Mouse (Mus musculus): ENCODE measurements at regions not wholly inside any gene's neighbourhood (a gene's known extent, or its start where the extent isn't known, plus 50 kb on each side); places are given as distances from the start of the nearest gene placed in this dataset.

GRCm38 (mm10) chr10:124945257-124945656 is 444.0 kb downstream of the Slc16a7 start:
- no peak for DNase-seq (ENCODE audit: low spot score in 2 of 2)

- DNase-seq (ENCODE audit: low spot score in 2 of 2), result no peak
Observed at GRCm38 (mm10) chr10:124942214-124942613, 447.1 kb downstream of the Slc16a7 start.

GRCm38 (mm10) chr10:124927218-124927617 is 462.0 kb downstream of the Slc16a7 start:
- DNase-seq (ENCODE audit: low spot score in 2 of 2), result no peak

GRCm38 (mm10) chr10:124900044-124900443 is 489.2 kb downstream of the Slc16a7 start:
- DNase-seq (ENCODE audit: low spot score in 2 of 2), result peak; percentile 3 to 39

- DNase-seq (ENCODE audit: low spot score in 2 of 2), result no peak
Observed at GRCm38 (mm10) chr10:124878525-124878924, 510.7 kb downstream of the Slc16a7 start.

- DNase-seq (ENCODE audit: low spot score in 2 of 2), result no peak
Observed at GRCm38 (mm10) chr10:124877706-124878105, 511.6 kb downstream of the Slc16a7 start.

- no peak for DNase-seq (ENCODE audit: low spot score in 2 of 2)
Observed at GRCm38 (mm10) chr10:124872211-124872610, 517.1 kb downstream of the Slc16a7 start.

- DNase-seq (ENCODE audit: low spot score in 2 of 2), result no peak
Observed at GRCm38 (mm10) chr10:124842546-124843113, 546.6 kb downstream of the Slc16a7 start.

GRCm38 (mm10) chr10:124833930-124834329 is 555.3 kb downstream of the Slc16a7 start:
- no peak for DNase-seq (ENCODE audit: low spot score in 2 of 2)

GRCm38 (mm10) chr10:124803997-124804614 is 585.2 kb downstream of the Slc16a7 start:
- DNase-seq (ENCODE audit: low spot score in 2 of 2), result no peak

Measured in left cerebral cortex, adult 9 months (tissue).